Mouse (Mus musculus) small intestine, adult 2 months (tissue): ENCODE measurements around the gene Efs. TPM values are rescaled to one million over a fixed set of nuclear protein-coding genes. Genes with fewer than 3 reads are reported as not detected.
A peak's percentile ranks its signal among the peaks of the same experiment; 100 is the strongest.

ENCODE experiments used
- H3K27ac ChIP-seq: fragments of 200-500 bp; 2 replicates; pipeline ENCODE4 v1.5.1; 2012; ENCODE audit warnings: low read depth, low read length, control low read depth, inconsistent platforms; ENCODE audit not compliant: insufficient read depth
- H3K27me3 ChIP-seq: fragments of 200-500 bp; 2 replicates; pipeline ENCODE4 v1.6.1; 2012; ENCODE audit warnings: mild to moderate bottlenecking, moderate library complexity, low read length, inconsistent platforms; ENCODE audit not compliant: control insufficient read depth, insufficient read depth
- H3K36me3 ChIP-seq: fragments of 200-500 bp; 2 replicates; pipeline ENCODE4 v1.6.1; 2012; ENCODE audit warnings: mild to moderate bottlenecking, low read length, control low read depth, inconsistent platforms; ENCODE audit not compliant: control insufficient read depth, insufficient read depth
- H3K4me1 ChIP-seq: fragments of 200-500 bp; 2 replicates; pipeline ENCODE4 v1.6.1; 2012; ENCODE audit warnings: low read length, inconsistent platforms, mixed read lengths; ENCODE audit not compliant: control insufficient read depth, insufficient read depth, insufficient read length
- H3K4me3 ChIP-seq: fragments of 200-500 bp; 2 replicates; pipeline ENCODE4 v1.5.1; 2012; ENCODE audit warnings: low read depth, mild to moderate bottlenecking, control low read depth, inconsistent platforms, low read length, moderate library complexity
- CTCF ChIP-seq: fragments of 200-500 bp; IDR thresholded peaks from 2 replicates; pipeline ENCODE4 v1.5.1; 2012; ENCODE audit warnings: low read depth, mild to moderate bottlenecking, control low read depth, inconsistent platforms, low read length, moderate library complexity, mixed read lengths; ENCODE audit not compliant: insufficient replicate concordance, insufficient read length; ENCODE audit errors: extremely low read depth
- POLR2A ChIP-seq: fragments of 200-500 bp; IDR thresholded peaks from 2 replicates; pipeline ENCODE4 v1.6.1; 2012; ENCODE audit warnings: low read depth, mild to moderate bottlenecking, control low read depth, inconsistent platforms, low read length, moderate library complexity
- WGBS: fragments of 180-500 bp; shearing (Covaris S2); methylation state at CpG from one replicate; pipeline ENCODE4 v1.1.7; 2018; 5-methylcytosine and 5-hydroxymethylcytosine counted together
- polyA plus RNA-seq: library from polyadenylated mRNA; depleted of rRNA; stranded (reverse); fragments of >200 nt; gene quantifications from 2 replicates; pipeline ENCODE4 v1.2.3, GENCODE M21; 2012; rRNA removed

The Efs gene
- polyA plus RNA-seq, 1 experiment: 5.7 TPM

- H3K27me3 ChIP-seq: no peaks in the 10 kb centered on the region
- no peak overlapping the region for H3K27ac ChIP-seq
- H3K4me3 ChIP-seq: no peak overlapping the region
- WGBS: 92% methylated on average over 4 of the region's 4 CpGs
- H3K36me3 ChIP-seq: no peaks in the 10 kb centered on the region
- no peak for TF ChIP-seq CTCF
- no peak for TF ChIP-seq POLR2A
- H3K4me1 ChIP-seq: no peaks in the 10 kb centered on the region
Observed at GRCm38 (mm10) chr14:54868026-54868425, 57.9 kb downstream of the Efs start.

DNA sequence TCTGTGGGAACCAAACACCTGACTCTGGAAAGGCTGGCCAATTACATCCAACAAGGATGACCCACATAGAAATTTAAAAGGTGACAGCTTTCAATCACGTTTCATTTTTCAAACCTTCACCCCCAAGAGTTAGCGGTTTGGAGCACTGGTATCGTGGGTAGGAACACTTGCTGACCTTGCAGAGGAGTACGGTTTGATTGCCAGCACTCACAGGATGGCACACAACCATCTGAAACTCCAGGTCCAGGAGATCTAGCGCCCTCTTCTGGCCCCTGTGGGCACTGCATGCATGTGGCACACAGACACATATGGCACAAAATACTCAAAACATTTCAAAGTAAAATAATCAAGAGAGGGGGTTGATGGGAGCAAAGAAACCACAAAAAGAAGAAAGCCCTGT lies 59.0 kb downstream of the Efs start:
- H3K4me1 ChIP-seq: no peaks in the 10 kb centered on the region
- 61% methylated on average over 5 of the region's 5 CpGs for WGBS
- H3K27ac ChIP-seq: no peak overlapping the region
- TF ChIP-seq CTCF (peak; percentile 66; the same call in 1 of the 2 replicates), POLR2A (no peak)
- H3K27me3 ChIP-seq: no peaks in the 10 kb centered on the region
- H3K36me3 ChIP-seq: no peaks in the 10 kb centered on the region
- H3K4me3 ChIP-seq: no peak overlapping the region

Other genes with a start within 250 kb of the Efs start
- gene 1700123O20Rik, start 239.9 kb downstream of the Efs start, polyA plus RNA-seq: 21.9 and 47.4 TPM in 2 replicates
- 32.5 and 76.4 TPM in 2 replicates for gene Acin1, start 239.2 kb downstream of the Efs start, polyA plus RNA-seq
- not detected in 2 replicates for gene Gm29776, start 227.3 kb downstream of the Efs start, polyA plus RNA-seq
- gene Cebpe, start 214.0 kb downstream of the Efs start, polyA plus RNA-seq: 4.2 and 4.4 TPM in 2 replicates
- 39.5 and 174 TPM in 2 replicates for gene Slc7a8, start 144.2 kb downstream of the Efs start, polyA plus RNA-seq
- gene Rnf212b, start 112.0 kb downstream of the Efs start, polyA plus RNA-seq: not detected in 2 replicates
- 1.1 and 2.0 TPM in 2 replicates for gene Homez, start 55.2 kb downstream of the Efs start, polyA plus RNA-seq
- 8.9 and 17.4 TPM in 2 replicates for gene Ppp1r3e, start 48.6 kb downstream of the Efs start, polyA plus RNA-seq
- 22.5 and 29.8 TPM in 2 replicates for gene Bcl2l2, start 42.7 kb downstream of the Efs start, polyA plus RNA-seq
- gene Gm20521, start 42.7 kb downstream of the Efs start, polyA plus RNA-seq: 5.8 and 12.4 TPM in 2 replicates
- 19.7 and 36.0 TPM in 2 replicates for gene Pabpn1, start 33.6 kb downstream of the Efs start, polyA plus RNA-seq
- gene Slc22a17, start 13.0 kb downstream of the Efs start, polyA plus RNA-seq: 15.2 and 18.0 TPM in 2 replicates
- 0.53 and 1.1 TPM in 2 replicates for gene Il25, start 6.6 kb upstream of the Efs start, polyA plus RNA-seq
- gene Cmtm5, start 10.1 kb upstream of the Efs start, polyA plus RNA-seq: 0.46 and 0.93 TPM in 2 replicates
- 0.10 TPM in 1 of 2 replicates, not detected in the other for gene Myh6, start 40.8 kb upstream of the Efs start, polyA plus RNA-seq
- not detected in 2 replicates for gene Gm17428, start 50.8 kb upstream of the Efs start, polyA plus RNA-seq
- gene Myh7, start 68.5 kb upstream of the Efs start, polyA plus RNA-seq: 0.10 and 0.18 TPM in 2 replicates
- gene Ngdn, start 89.3 kb upstream of the Efs start, polyA plus RNA-seq: 3.9 and 8.4 TPM in 2 replicates
- 2.2 and 4.2 TPM in 2 replicates for gene Zfhx2, start 166.2 kb upstream of the Efs start, polyA plus RNA-seq
- gene Thtpa, start 168.7 kb upstream of the Efs start, polyA plus RNA-seq: 2.9 and 4.9 TPM in 2 replicates
- gene Ap1g2, start 180.5 kb upstream of the Efs start, polyA plus RNA-seq: 48.4 and 80.7 TPM in 2 replicates
- gene Jph4, start 190.8 kb upstream of the Efs start, polyA plus RNA-seq: 0.65 and 0.72 TPM in 2 replicates